Mouse (Mus musculus): ENCODE measurements around the gene Mogs.
"Not testable (repeated sequence)": the region's sequence is repeated elsewhere in the genome, so short reads cannot be mapped to it uniquely, and the experiment has no call there.

Gene Mogs

GRCm38 (mm10) chr6:83145209-83145608 lies 29.9 kb downstream of the Mogs start:
- no peak for DNase-seq (ENCODE audit: low read depth in 1 of 2, low spot score in 2 of 2)

- DNase-seq (ENCODE audit: low read depth in 1 of 2, low spot score in 2 of 2), result no peak
Observed at GRCm38 (mm10) chr6:83145805-83146204, 30.5 kb downstream of the Mogs start.

GRCm38 (mm10) chr6:83147280-83147679 lies 32.0 kb downstream of the Mogs start:
- no peak for DNase-seq (ENCODE audit: low read depth in 1 of 2, low spot score in 2 of 2)

GRCm38 (mm10) chr6:83151721-83152120 lies 36.4 kb downstream of the Mogs start:
- DNase-seq (ENCODE audit: low read depth in 1 of 2, low spot score in 2 of 2), result no peak

GRCm38 (mm10) chr6:83153038-83153437 lies 37.7 kb downstream of the Mogs start:
- no peak for DNase-seq (ENCODE audit: low read depth in 1 of 2, low spot score in 2 of 2)

- DNase-seq (ENCODE audit: low read depth in 1 of 2, low spot score in 2 of 2), result no peak
Observed at GRCm38 (mm10) chr6:83153485-83153884, 38.2 kb downstream of the Mogs start.

GRCm38 (mm10) chr6:83155552-83156238 lies 40.4 kb downstream of the Mogs start:
- DNase-seq (ENCODE audit: low read depth in 1 of 2, low spot score in 2 of 2), result no peak

GRCm38 (mm10) chr6:83156259-83156684 lies 41.0 kb downstream of the Mogs start, which contains the start of the genes Wdr54 and 1700003E16Rik:
Gene Wdr54 (minus strand): TSS chr6:83156397.
Gene 1700003E16Rik (plus strand): TSS chr6:83156404.
- peak in 1 of 2 experiments; percentile 8 for DNase-seq (ENCODE audit: low read depth in 1 of 2, low spot score in 2 of 2)

GRCm38 (mm10) chr6:83159456-83159855 lies 44.2 kb downstream of the Mogs start:
- not testable (repeated sequence) for DNase-seq (ENCODE audit: low read depth in 1 of 2, low spot score in 2 of 2)

- DNase-seq (ENCODE audit: low read depth in 1 of 2, low spot score in 2 of 2), result no peak
Observed at GRCm38 (mm10) chr6:83161442-83161841, 46.1 kb downstream of the Mogs start.

- no peak for DNase-seq (ENCODE audit: low read depth in 1 of 2, low spot score in 2 of 2)
Observed at GRCm38 (mm10) chr6:83161921-83162641, 46.8 kb downstream of the Mogs start.

- DNase-seq (ENCODE audit: low read depth in 1 of 2, low spot score in 2 of 2), result no peak
Observed at GRCm38 (mm10) chr6:83162701-83163100, 47.4 kb downstream of the Mogs start.

- no peak for DNase-seq (ENCODE audit: low read depth in 1 of 2, low spot score in 2 of 2)
Observed at GRCm38 (mm10) chr6:83165026-83165606, 49.8 kb downstream of the Mogs start.

- peak; percentile 77 to 92 for DNase-seq (ENCODE audit: low read depth in 1 of 2, low spot score in 2 of 2)
Observed at GRCm38 (mm10) chr6:83165607-83166242, 50.4 kb downstream of the Mogs start, which contains the start of gene Dctn1. Gene Dctn1 (plus strand): TSS chr6:83165920.

- no peak for DNase-seq (ENCODE audit: low read depth in 1 of 2, low spot score in 2 of 2)
Observed at GRCm38 (mm10) chr6:83166243-83166630, 50.9 kb downstream of the Mogs start.

Measured in monocyte, adult 2 months (primary cell).